Mouse (Mus musculus) embryonic facial prominence, embryonic 12.5 days (tissue): ENCODE results near the gene Spi1. TPM values are rescaled to one million over a fixed set of nuclear protein-coding genes. Genes with fewer than 3 reads are reported as not detected.

Experiments
- ATAC-seq: fragments of 200-750 bp; cut with Nextera tagmentation; 2 replicates; pipeline ENCODE4 v1.8.0; 2017; ENCODE audit not compliant: insufficient number of reproducible peaks, insufficient read depth, low FRiP score, low TSS enrichment
- H3K27ac ChIP-seq: fragments of 300-500 bp; sonication (generic); 2 replicates; pipeline ENCODE4 v1.5.1; 2016; ENCODE audit warnings: mild to moderate bottlenecking
- H3K27me3 ChIP-seq: fragments of 300-500 bp; sonication (generic); 2 replicates; pipeline ENCODE4 v1.6.1; 2016; ENCODE audit warnings: mild to moderate bottlenecking, moderate library complexity
- H3K36me3 ChIP-seq: fragments of 300-500 bp; sonication (generic); 2 replicates; pipeline ENCODE4 v1.6.1; 2016; ENCODE audit warnings: mild to moderate bottlenecking
- H3K4me1 ChIP-seq: fragments of 300-500 bp; sonication (generic); 2 replicates; pipeline ENCODE4 v1.6.1; 2016
- H3K4me2 ChIP-seq: fragments of 300-500 bp; sonication (generic); replicated peaks from 2 replicates; pipeline ENCODE4 v1.6.1; 2016; ENCODE audit warnings: mild to moderate bottlenecking, moderate library complexity
- H3K4me3 ChIP-seq: fragments of 300-500 bp; sonication (generic); 2 replicates; pipeline ENCODE4 v1.5.1; 2016; ENCODE audit warnings: mild to moderate bottlenecking
- H3K9ac ChIP-seq: fragments of 300-500 bp; sonication (generic); 2 replicates; pipeline ENCODE4 v1.6.1; 2016; ENCODE audit warnings: mild to moderate bottlenecking, moderate library complexity
- H3K9me3 ChIP-seq: fragments of 300-500 bp; sonication (generic); 2 replicates; pipeline ENCODE4 v1.6.1; 2016; ENCODE audit warnings: mild to moderate bottlenecking, moderate library complexity
- WGBS: fragments of 180-500 bp; shearing (Covaris S2); methylation state at CpG from one replicate; pipeline ENCODE4 v1.1.7; 2016; 5-methylcytosine and 5-hydroxymethylcytosine counted together
- polyA plus RNA-seq: library from polyadenylated mRNA; unstranded; fragments of >200 nt; fragmentation: Nextera tagmentation; extraction: Ambion mirVana; gene quantifications from 2 replicates; pipeline ENCODE4 v1.2.1, GENCODE M21; 2016

Gene Spi1
- polyA plus RNA-seq, 1 experiment from 2014 or later = 4.0 TPM

GRCm38 (mm10) chr2:91132035-91132434 is 49.8 kb downstream of the Spi1 start:
- H3K36me3 ChIP-seq = no peaks in the 10 kb centered on the region
- no peak overlapping the region for H3K4me3 ChIP-seq
- H3K9me3 ChIP-seq = no peaks in the 10 kb centered on the region
- H3K4me1 ChIP-seq = no peaks in the 10 kb centered on the region
- H3K4me2 ChIP-seq = no peak overlapping the region
- 81% methylated on average over 3 of the region's 3 CpGs for WGBS
- H3K27ac ChIP-seq = no peak overlapping the region
- no peak overlapping the region for H3K9ac ChIP-seq
- no peak for ATAC-seq
- no peaks in the 10 kb centered on the region for H3K27me3 ChIP-seq

DNA sequence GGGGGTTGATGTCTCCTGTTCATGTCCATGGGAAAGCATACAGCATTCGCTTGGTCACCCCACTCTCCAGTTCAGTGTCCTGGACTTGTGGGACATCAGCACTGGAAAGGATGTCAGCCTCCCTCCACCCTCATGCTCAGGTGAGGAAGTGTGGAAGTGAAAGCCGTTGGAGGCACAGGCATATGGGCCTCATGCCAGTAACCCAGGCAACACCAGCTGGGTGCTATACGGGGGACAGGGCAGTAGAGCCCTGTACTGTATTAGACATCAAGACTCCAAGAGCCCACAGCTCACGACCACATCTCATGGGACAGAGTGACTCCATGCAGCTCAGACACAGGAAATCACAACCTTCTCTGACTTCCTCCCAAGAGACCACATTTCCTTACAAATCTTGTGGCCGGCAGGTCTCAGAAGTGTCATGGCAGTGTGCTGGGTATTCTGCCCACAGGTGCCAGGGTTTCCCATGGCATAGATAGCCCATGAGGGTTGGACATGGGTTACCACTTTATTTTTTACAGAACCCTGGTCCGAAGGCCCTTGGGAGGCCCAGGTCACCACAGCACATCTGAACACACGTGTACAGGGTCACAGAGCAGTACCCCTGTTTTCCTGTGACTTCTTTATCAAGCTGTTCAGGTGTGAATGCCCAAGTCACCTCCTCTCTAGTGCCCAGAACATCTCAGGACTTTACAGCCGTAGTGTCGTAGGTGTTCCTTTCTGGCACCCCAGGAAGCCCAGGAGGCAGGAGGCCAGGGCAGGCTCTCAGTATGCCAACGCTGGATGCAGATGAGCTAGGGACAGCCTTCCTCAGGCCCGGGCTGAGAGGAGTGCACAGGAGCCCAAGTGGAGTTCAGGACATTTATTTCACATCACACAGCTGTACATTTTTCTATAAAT is 54.6 kb downstream of the Spi1 start:
- no peak overlapping the region for H3K9ac ChIP-seq
- WGBS = 85% methylated on average over 11 of the region's 11 CpGs
- ATAC-seq = no peak

DNA sequence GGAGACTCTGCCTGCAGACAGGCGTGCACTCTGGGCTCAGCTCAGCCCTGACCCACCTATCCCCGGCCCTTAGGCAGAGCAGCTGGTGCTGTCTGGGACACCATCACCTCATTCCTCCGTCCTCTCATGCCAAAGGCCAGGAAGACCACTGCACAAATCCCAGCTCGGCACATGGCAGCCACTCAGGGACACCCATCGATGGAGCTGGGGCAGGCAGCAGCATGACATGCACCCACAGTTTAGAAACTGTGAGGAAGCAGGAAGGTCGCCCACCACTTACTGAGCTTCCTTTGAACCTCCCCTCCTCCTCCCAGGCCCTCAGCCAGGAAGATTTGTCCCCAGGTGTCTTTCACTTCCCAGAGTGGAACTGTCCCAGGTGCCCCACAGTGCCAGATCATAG is 55.3 kb downstream of the Spi1 start:
- Histone ChIP-seq H3K36me3 (peaks cover 11% of the 10 kb centered on the region), H3K4me2 (no peak overlapping the region), H3K9ac (no peak overlapping the region), H3K4me3 (no peak overlapping the region), H3K27me3 (no peaks in the 10 kb centered on the region), H3K4me1 (no peaks in the 10 kb centered on the region), H3K27ac (no peak overlapping the region), H3K9me3 (no peaks in the 10 kb centered on the region)
- ATAC-seq = no peak
- 86% methylated on average over 6 of the region's 6 CpGs for WGBS

More for the DNA sequence above, 54.6 kb downstream of the Spi1 start:
- peaks cover 8% of the 10 kb centered on the region for H3K36me3 ChIP-seq
- no peaks in the 10 kb centered on the region for H3K27me3 ChIP-seq
- no peak overlapping the region for H3K27ac ChIP-seq
- H3K4me2 ChIP-seq = no peak overlapping the region
- H3K9me3 ChIP-seq = no peaks in the 10 kb centered on the region
- H3K4me1 ChIP-seq = no peaks in the 10 kb centered on the region
- H3K4me3 ChIP-seq = no peak overlapping the region

DNA sequence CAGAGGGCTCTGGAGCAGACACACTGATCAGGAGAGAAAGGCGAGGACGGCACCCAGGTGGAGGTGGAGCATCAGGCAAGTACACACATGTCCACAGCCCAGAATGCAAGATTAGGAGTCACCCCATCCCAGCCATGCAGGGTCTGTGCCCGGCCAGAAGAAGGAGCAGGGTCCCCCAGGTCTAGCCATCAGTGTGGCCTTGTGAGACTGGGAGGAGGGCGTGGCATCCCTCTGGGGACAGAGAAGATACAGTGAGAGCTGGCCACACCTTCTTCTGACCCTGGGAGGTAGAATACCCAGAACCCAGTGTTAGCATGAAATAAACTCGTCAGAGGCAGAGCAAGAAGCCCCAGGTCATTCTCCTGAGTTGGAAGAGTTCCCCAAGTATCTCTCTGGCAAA is 57.1 kb downstream of the Spi1 start:
- Histone ChIP-seq H3K4me2 (no peak overlapping the region), H3K4me1 (no peaks in the 10 kb centered on the region), H3K36me3 (peaks cover 23% of the 10 kb centered on the region), H3K27ac (no peak overlapping the region), H3K9me3 (no peaks in the 10 kb centered on the region), H3K9ac (no peak overlapping the region), H3K27me3 (no peaks in the 10 kb centered on the region), H3K4me3 (no peak overlapping the region)
- no peak for ATAC-seq
- WGBS = 59% methylated on average over 5 of the region's 5 CpGs

DNA sequence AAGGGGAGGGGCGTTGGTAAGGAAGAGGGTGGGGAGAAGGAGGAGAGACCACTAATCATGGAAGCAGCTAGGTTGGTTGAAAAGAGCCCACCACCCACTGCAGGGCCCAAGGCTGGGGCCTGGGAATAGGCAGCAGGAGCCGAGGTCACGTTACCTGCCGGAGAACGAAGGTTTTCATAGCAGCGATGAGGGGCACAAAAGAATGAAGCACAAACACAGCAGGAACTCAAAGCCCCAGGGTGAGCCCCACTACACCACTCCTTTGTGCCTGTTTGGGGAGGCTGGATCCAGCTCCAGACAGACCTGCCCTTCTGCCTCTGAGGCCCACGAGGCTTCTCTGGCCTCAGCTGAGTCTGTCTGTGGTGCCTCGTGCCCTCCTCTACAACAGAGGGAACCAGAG is 57.6 kb downstream of the Spi1 start:
- no peak overlapping the region for H3K4me2 ChIP-seq
- no peaks in the 10 kb centered on the region for H3K9me3 ChIP-seq
- H3K4me1 ChIP-seq = no peaks in the 10 kb centered on the region
- no peak overlapping the region for H3K4me3 ChIP-seq
- H3K9ac ChIP-seq = no peak overlapping the region
- no peak for ATAC-seq
- peaks cover 23% of the 10 kb centered on the region for H3K36me3 ChIP-seq
- WGBS = 57% methylated on average over 8 of the region's 8 CpGs
- no peak overlapping the region for H3K27ac ChIP-seq
- no peaks in the 10 kb centered on the region for H3K27me3 ChIP-seq

DNA sequence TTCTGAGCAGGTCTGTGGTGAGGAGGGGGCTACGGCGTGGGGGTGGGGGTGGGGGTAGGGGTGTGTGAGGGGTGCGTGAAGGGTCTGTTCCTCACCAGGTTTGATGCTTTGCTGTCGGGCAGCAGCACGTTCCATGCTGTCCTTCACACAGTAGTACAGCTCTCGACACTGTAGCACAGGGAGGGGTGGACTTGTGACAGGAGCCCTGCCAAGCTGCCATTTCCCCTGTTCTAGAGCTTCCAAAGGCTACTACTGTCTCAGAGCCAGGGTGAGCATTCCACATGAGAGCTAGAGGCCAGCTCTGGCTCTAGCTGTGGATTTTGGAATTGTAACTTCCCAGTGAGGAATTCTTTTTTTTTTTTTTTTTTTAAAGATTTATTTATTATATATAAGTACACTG is 60.7 kb downstream of the Spi1 start:
- 92% methylated on average over 6 of the region's 6 CpGs for WGBS

DNA sequence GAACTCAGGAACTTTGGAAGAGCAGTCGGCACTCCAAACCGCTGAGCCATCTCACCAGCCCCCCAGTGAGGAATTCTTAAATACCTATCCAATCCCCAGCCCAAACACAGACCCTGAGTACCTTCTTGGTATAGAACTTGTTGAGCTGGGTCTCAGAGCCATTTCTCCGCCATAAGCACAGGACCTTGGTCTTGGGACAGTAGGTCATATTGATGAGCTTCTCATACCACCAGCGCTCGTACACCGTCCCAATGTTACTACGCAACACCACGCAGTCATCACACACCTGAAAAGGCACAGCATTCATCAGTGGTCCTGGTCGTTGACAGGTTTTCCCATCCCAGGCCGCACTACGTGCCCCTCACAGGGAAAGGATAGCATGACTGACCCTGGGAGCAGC is 61.2 kb downstream of the Spi1 start:
- H3K4me3 ChIP-seq = no peak overlapping the region
- H3K27me3 ChIP-seq = no peaks in the 10 kb centered on the region
- no peaks in the 10 kb centered on the region for H3K9me3 ChIP-seq
- no peak overlapping the region for H3K4me2 ChIP-seq
- H3K27ac ChIP-seq = no peak overlapping the region
- ATAC-seq = no peak
- 92% methylated on average over 11 of the region's 11 CpGs for WGBS
- no peaks in the 10 kb centered on the region for H3K4me1 ChIP-seq
- peaks cover 22% of the 10 kb centered on the region for H3K36me3 ChIP-seq
- no peak overlapping the region for H3K9ac ChIP-seq

More for the DNA sequence above, 60.7 kb downstream of the Spi1 start:
- H3K36me3 ChIP-seq = peaks cover 27% of the 10 kb centered on the region
- H3K9ac ChIP-seq = no peak overlapping the region
- ATAC-seq = no peak
- no peaks in the 10 kb centered on the region for H3K4me1 ChIP-seq
- H3K4me3 ChIP-seq = no peak overlapping the region
- H3K27me3 ChIP-seq = no peaks in the 10 kb centered on the region
- no peaks in the 10 kb centered on the region for H3K9me3 ChIP-seq
- no peak overlapping the region for H3K27ac ChIP-seq
- H3K4me2 ChIP-seq = no peak overlapping the region

DNA sequence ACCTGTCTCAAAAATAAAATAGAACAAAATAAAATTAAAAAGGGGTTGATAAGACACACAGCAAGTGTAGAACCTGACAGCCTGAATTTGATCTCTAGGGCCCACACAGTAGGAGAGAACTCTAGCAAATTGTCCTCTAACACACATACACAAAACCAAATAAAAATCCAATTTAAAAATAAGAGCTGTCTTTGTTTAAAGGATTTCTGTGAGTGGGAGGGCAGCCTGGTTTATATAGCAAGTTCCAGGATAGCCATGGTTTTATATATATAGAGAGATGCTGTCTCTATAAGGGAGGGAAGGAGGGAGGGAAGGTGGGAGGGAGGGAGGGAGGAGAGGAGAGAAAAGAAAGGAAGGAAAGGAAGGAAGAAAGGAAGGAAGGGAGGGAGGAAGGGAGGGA is 65.9 kb downstream of the Spi1 start:
- no peak for ATAC-seq
- no peak overlapping the region for H3K9ac ChIP-seq
- H3K27me3 ChIP-seq = no peaks in the 10 kb centered on the region
- H3K9me3 ChIP-seq = no peaks in the 10 kb centered on the region
- H3K4me2 ChIP-seq = no peak overlapping the region
- peaks cover 26% of the 10 kb centered on the region for H3K36me3 ChIP-seq
- H3K4me3 ChIP-seq = no peak overlapping the region
- no peak overlapping the region for H3K27ac ChIP-seq
- no peaks in the 10 kb centered on the region for H3K4me1 ChIP-seq

DNA sequence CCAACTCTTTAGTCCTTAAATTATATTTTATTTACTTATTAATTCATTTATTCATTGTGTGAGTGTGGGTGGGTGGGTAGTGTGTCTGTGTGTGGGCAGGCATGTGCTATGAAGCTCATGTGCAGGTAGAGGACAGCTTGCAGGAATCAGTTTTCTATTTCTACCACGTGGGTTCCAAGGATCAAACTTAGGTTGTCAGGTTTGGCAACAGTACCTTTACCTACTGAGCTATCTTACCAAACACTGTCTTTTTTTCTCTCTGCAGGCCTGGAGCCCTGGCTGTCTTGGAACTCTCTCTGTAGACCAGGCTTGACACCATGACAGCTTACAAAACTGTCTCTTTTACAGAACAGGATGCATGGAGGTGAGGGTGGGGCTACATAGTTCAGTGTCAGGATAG is 69.1 kb downstream of the Spi1 start:
- Histone ChIP-seq H3K27ac (no peak overlapping the region), H3K36me3 (peaks cover 32% of the 10 kb centered on the region), H3K9ac (no peak overlapping the region), H3K4me3 (no peak overlapping the region), H3K9me3 (no peaks in the 10 kb centered on the region), H3K27me3 (no peaks in the 10 kb centered on the region), H3K4me1 (no peaks in the 10 kb centered on the region), H3K4me2 (no peak overlapping the region)
- no peak for ATAC-seq
- WGBS = 85% methylated on average over 1 of the region's 1 CpGs

DNA sequence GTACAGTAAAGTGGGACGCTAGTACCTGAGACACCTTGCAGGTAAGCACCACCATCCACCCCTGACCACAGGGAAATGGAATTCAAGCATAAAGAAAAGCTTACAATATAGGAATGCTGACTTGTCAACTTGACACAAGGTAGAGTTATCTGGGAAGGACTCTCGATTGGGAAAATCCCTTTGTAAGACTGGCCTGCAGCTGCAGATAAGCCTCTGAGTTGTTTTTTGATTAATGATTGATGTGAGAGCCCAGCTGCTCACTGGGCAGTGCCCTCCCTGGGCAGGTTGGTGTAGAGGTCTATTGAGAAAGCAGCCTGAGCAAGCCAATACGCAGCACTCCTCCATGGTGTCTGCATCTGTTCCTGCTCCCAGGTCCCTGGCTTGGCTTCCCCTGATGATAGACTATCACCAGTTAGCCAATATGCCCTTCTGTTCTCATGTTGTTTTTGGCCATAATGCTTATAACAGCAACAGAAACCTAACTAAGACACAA is 70.7 kb downstream of the Spi1 start:
- H3K27ac ChIP-seq = no peak overlapping the region
- H3K9ac ChIP-seq = no peak overlapping the region
- H3K27me3 ChIP-seq = no peaks in the 10 kb centered on the region
- 81% methylated on average over 3 of the region's 3 CpGs for WGBS
- H3K4me1 ChIP-seq = no peaks in the 10 kb centered on the region
- H3K9me3 ChIP-seq = no peaks in the 10 kb centered on the region
- H3K4me2 ChIP-seq = no peak overlapping the region
- H3K4me3 ChIP-seq = no peak overlapping the region
- no peak for ATAC-seq
- H3K36me3 ChIP-seq = peaks cover 39% of the 10 kb centered on the region

DNA sequence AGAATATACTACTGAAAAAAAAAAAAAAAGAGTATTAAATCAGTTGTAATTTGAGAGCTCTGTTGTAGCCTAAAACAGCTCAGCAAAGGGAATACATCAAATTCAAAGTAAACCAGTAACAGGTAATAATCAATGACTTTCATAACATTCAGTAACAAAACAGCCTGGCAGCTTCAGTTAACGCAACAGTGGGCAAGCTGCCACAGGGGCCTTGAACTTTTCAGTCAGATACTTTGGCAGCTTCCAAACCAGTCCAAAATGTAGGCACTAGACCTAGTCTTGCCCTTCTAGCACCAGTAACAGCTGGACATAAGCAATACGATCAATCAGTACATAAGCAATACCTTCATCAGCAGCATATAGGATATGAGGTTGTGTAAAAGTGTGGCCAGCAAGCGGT is 71.9 kb downstream of the Spi1 start:
- Histone ChIP-seq H3K27me3 (no peaks in the 10 kb centered on the region), H3K36me3 (peaks cover 43% of the 10 kb centered on the region), H3K4me2 (no peak overlapping the region), H3K4me1 (no peaks in the 10 kb centered on the region), H3K9me3 (no peaks in the 10 kb centered on the region), H3K4me3 (no peak overlapping the region), H3K9ac (no peak overlapping the region), H3K27ac (no peak overlapping the region)
- 84% methylated on average over 3 of the region's 3 CpGs for WGBS
- ATAC-seq = no peak

- H3K4me1 ChIP-seq = no peaks in the 10 kb centered on the region
- H3K4me3 ChIP-seq = no peak overlapping the region
- peaks cover 41% of the 10 kb centered on the region for H3K36me3 ChIP-seq
- H3K9ac ChIP-seq = no peak overlapping the region
- no peaks in the 10 kb centered on the region for H3K9me3 ChIP-seq
- ATAC-seq = no peak
- H3K27ac ChIP-seq = no peak overlapping the region
- no peak overlapping the region for H3K4me2 ChIP-seq
- 58% methylated on average over 6 of the region's 6 CpGs for WGBS
- no peaks in the 10 kb centered on the region for H3K27me3 ChIP-seq
These were observed 75.0 kb downstream of the Spi1 start for GRCm38 (mm10) chr2:91157002-91157752.
